Mouse (Mus musculus) layer of hippocampus, adult 11-12 months (tissue): ENCODE data around the gene Ear14.
"Not testable (repeated sequence)": the region's sequence is repeated elsewhere in the genome, so short reads cannot be mapped to it uniquely, and the experiment has no call there.

Experiments used
- DNase-seq: peaks from one replicate; pipeline ENCODE4 v3.0.0; 2022; ENCODE audit warnings: low spot score

Ear14 gene

GRCm38 (mm10) chr14:51252206-51252605 lies 49.0 kb downstream of the Ear14 start:
- DNase-seq, result not testable (repeated sequence)

- DNase-seq, result no peak
Measured at GRCm38 (mm10) chr14:51253569-51253968, 50.4 kb downstream of the Ear14 start.
